Mouse (Mus musculus) thymus, postnatal 4 days (tissue): Measurements from ENCODE around the gene Lpcat3.

ENCODE experiments used
- DNase-seq: peaks from one replicate; pipeline ENCODE4 v3.0.0; 2021

Gene Lpcat3

GRCm38 (mm10) chr6:124740211-124740887, 77.5 kb downstream of the Lpcat3 start:
- no peak for DNase-seq

- peak; percentile 88 for DNase-seq
Observed at GRCm38 (mm10) chr6:124740888-124741761, 78.3 kb downstream of the Lpcat3 start, which contains the start of gene Grcc10. Gene Grcc10 (minus strand): TSS chr6:124741374.

- no peak for DNase-seq
Observed at GRCm38 (mm10) chr6:124741842-124742241, 79.0 kb downstream of the Lpcat3 start.

GRCm38 (mm10) chr6:124742839-124743514, 80.2 kb downstream of the Lpcat3 start:
- DNase-seq: no peak

GRCm38 (mm10) chr6:124743647-124744046, 80.8 kb downstream of the Lpcat3 start:
- no peak for DNase-seq

GRCm38 (mm10) chr6:124744755-124745321, 82.0 kb downstream of the Lpcat3 start:
- DNase-seq: peak; percentile 53

- DNase-seq: peak; percentile 96
Observed at GRCm38 (mm10) chr6:124745490-124746295, 82.9 kb downstream of the Lpcat3 start.

- DNase-seq: no peak
Observed at GRCm38 (mm10) chr6:124746296-124746605, 83.4 kb downstream of the Lpcat3 start.

- DNase-seq: no peak
Observed at GRCm38 (mm10) chr6:124746654-124747632, 84.1 kb downstream of the Lpcat3 start.

GRCm38 (mm10) chr6:124750405-124750804, 87.6 kb downstream of the Lpcat3 start:
- DNase-seq: no peak

- DNase-seq: no peak
Observed at GRCm38 (mm10) chr6:124753861-124754260, 91.0 kb downstream of the Lpcat3 start.
